Mouse (Mus musculus) adrenal gland, postnatal 25 days (tissue): ENCODE results near the gene Mmel1. TPM values are rescaled to one million over a fixed set of nuclear protein-coding genes. Genes with fewer than 3 reads are reported as not detected.

Source experiments
- DNase-seq: peaks from one replicate; pipeline ENCODE4 v3.0.0; 2021; ENCODE audit warnings: mixed read lengths
- total RNA-seq: library from RNA; stranded (reverse); gene quantifications from 2 replicates; pipeline ENCODE4 v1.2.3, GENCODE M21; 2021

The Mmel1 gene
- total RNA-seq, 1 experiment from 2014 or later: 6.2 TPM

- no peak for DNase-seq
Measured at GRCm38 (mm10) chr4:154936542-154937255, 67.3 kb downstream of the Mmel1 start.

GRCm38 (mm10) chr4:154937746-154938145 is 68.4 kb downstream of the Mmel1 start:
- DNase-seq: no peak

DNA sequence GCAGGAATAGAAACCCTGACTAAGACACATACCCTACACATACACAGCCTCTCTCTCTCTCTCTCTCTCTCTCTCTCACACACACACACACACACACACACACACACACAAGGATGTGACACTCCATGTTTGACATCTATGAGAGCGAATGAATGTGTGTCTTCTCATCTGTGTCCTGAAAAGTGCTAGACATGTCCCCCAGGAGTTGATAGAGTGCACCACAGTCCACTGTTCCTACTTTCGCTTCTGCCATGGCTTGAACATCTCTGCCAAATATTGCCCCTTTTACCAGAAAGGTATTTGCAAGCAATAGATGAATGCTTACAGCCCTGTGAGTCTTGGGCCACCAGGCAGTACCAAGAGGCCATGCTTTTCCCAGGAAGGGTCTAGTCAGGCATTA is 70.8 kb downstream of the Mmel1 start:
- DNase-seq: no peak

DNA sequence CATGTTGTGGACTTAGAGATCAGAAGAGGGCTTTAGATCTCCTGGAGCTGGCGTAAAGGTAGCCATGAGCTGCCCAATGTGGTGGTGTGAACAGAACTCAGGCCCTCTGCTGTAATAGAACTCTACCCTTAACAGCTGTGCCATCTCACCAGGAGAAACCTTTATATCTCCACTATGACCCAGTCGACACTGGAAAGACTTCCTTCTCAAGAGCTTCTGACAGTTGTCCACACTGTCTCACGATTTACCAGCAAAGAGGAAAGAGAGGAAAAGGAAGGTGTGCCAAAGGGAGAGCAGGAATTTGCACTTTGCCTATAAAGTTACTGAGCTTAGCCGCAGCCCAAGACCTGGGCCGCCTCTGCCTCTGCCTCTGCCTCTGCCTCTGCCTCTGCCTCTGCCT is 72.4 kb downstream of the Mmel1 start:
- no peak for DNase-seq

DNA sequence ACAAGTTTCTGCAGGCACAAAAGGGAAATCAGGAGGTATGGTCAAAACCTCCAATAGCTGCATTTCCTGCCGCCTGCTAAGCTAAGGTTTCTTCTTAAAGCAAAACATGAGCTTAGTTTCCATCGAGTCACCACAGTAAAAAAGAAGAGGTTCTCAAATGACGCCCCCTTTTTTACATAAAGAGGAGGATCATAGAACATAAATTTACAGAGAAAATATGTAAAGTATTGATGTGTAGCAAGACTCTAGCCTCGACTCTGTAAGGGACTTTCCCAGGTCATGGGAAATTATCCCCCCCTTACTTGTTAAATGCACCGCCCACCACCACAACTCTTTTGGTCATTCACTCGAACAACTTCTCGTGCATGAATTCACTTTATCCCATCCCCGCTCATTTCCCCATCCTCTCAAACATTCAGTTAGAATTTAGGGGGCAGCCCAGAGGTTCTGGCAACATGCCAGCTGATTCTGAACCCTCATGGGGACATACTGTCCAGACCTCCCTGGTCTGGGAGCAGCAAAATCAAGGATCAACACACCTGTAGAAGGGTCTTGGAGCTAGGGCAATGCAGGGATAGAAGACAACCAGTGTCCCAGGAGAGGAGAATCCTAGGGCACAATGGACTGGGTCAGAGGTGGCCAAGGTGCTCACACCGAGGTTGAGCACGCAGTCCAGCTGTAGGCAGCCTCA is 73.4 kb downstream of the Mmel1 start:
- DNase-seq: no peak

- no peak for DNase-seq
Measured at GRCm38 (mm10) chr4:154943323-154944039, 74.1 kb downstream of the Mmel1 start.

DNA sequence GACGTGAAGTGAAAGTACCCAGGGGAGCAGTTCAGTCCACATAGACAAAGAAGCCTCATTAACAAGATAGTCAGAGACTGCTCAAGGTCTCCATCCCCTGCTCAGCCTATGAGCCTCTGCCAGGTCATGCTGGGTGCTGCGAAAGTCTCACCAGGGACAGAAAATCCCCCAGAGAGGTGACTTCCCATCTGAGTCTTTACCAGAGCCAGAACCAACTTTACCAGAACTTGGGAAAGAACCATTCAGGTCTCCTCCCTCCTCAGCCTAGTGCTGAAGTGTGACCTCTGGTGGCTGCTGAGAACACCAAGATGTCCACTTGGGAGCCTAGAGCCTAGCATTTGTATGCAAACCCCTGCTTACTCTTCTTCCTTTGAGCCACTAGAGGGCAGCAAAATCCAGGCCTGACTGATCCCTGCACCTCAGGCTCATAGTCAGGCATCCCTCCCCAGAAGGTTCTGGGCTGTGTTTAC is 74.8 kb downstream of the Mmel1 start:
- DNase-seq: peak; percentile 49

Other genes with a start within 250 kb of the Mmel1 start
- gene Prdm16, start 232.7 kb upstream of the Mmel1 start, total RNA-seq: 3.9 and 6.5 TPM in 2 replicates
- not detected in 2 replicates for gene Actrt2, start 201.7 kb upstream of the Mmel1 start, total RNA-seq
- 0.52 TPM in 1 of 2 replicates, not detected in the other for gene Ttc34, start 32.1 kb upstream of the Mmel1 start, total RNA-seq
- gene Fam213b, start 29.6 kb downstream of the Mmel1 start, total RNA-seq: 126 and 172 TPM in 2 replicates
- gene Tnfrsf14, start 59.0 kb downstream of the Mmel1 start, total RNA-seq: 2.1 and 5.9 TPM in 2 replicates
- gene Hes5, start 91.3 kb downstream of the Mmel1 start, total RNA-seq: not detected in 2 replicates
- gene Pank4, start 94.5 kb downstream of the Mmel1 start, total RNA-seq: 33.6 and 33.8 TPM in 2 replicates
- gene Plch2, start 187.2 kb downstream of the Mmel1 start, total RNA-seq: 0.71 and 1.0 TPM in 2 replicates
- gene Pex10, start 197.4 kb downstream of the Mmel1 start, total RNA-seq: 25.1 and 28.6 TPM in 2 replicates
- 107 and 115 TPM in 2 replicates for gene Rer1, start 216.8 kb downstream of the Mmel1 start, total RNA-seq
- gene Morn1, start 217.0 kb downstream of the Mmel1 start, total RNA-seq: 9.9 and 10.7 TPM in 2 replicates